Mouse (Mus musculus): Measurements from ENCODE around the gene Gm8765. TPM values are rescaled to one million over a fixed set of nuclear protein-coding genes. Genes with fewer than 3 reads are reported as not detected.
"Not testable (repeated sequence)": the region's sequence is repeated elsewhere in the genome, so short reads cannot be mapped to it uniquely, and the experiment has no call there.

The Gm8765 gene
- polyA plus RNA-seq (2012) = not detected in 2 replicates

DNA sequence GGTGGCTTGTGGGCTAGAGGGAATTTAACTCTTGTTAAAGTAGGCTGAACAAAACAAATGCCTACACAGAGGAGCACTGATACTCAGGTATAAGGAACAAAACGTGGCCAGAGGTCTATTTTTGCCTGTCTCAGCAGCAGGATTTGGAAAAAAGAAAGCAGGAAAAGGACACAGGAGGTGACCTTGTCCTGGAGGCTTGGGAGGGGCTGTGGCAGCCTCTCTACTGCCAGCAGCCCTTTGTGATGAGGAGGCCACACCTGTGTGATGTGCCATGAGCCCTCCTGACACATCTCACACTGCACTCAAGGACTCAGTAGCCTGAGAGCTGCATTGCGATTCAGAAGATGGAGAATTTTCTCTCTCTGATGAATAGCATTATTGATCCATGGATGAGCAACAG, at the start of gene Gm8765:
Gene Gm8765, plus strand, starts transcription at position 301 of the 400 bp plus-strand sequence.
- H3K27me3 ChIP-seq (ENCODE audit: control insufficient read depth); H3K9me3 ChIP-seq (ENCODE audit: control insufficient read depth, low read length); H3K4me1 ChIP-seq (ENCODE audit: control insufficient read depth); H3K4me3 ChIP-seq (replicated peaks); H3K36me3 ChIP-seq (ENCODE audit: control insufficient read depth): not testable (repeated sequence)

DNA sequence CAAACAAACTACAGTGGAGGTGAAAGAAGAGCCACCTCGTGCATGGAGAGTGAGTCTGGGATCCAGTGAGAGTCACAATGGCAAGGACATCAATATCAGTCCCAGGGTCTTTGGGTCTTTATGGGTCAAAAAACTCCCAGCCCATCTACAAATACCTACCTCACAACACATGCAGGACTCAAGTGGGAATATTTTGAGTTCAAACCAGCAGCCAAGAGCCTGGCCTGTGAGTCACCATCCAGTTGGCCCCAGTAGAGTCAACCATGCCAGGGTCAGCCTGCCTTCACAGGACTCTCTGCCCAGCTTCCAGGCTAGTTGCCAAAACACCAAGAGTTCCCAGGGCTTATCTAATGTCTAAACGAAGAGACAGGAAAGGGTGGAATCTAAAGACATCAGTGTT, 49.3 kb upstream of the Gm8765 start:
- H3K36me3 ChIP-seq (ENCODE audit: control insufficient read depth); H3K4me1 ChIP-seq (ENCODE audit: control insufficient read depth); H3K4me3 ChIP-seq (replicated peaks): not testable (repeated sequence)

GRCm38 (mm10) chr13:50750282-50750681, 52.2 kb downstream of the Gm8765 start:
- not testable (repeated sequence) for H3K4me1 ChIP-seq (ENCODE audit: control insufficient read depth); H3K27me3 ChIP-seq (ENCODE audit: control insufficient read depth); H3K4me3 ChIP-seq (replicated peaks); H3K9me3 ChIP-seq (ENCODE audit: control insufficient read depth, low read length); H3K36me3 ChIP-seq (ENCODE audit: control insufficient read depth)

More for the DNA sequence above, 49.3 kb upstream of the Gm8765 start:
- H3K9me3 ChIP-seq (ENCODE audit: control insufficient read depth, low read length); H3K27me3 ChIP-seq (ENCODE audit: control insufficient read depth): not testable (repeated sequence)

GRCm38 (mm10) chr13:50751732-50752131, 53.6 kb downstream of the Gm8765 start:
- Histone ChIP-seq H3K36me3 (ENCODE audit: control insufficient read depth) (no peaks in the 10 kb centered on the region), H3K4me3 (replicated peaks) (no peak overlapping the region), H3K4me1 (ENCODE audit: control insufficient read depth) (no peaks in the 10 kb centered on the region), H3K9me3 (ENCODE audit: control insufficient read depth, low read length) (no peaks in the 10 kb centered on the region; the same call in 1 of the 2 replicates), H3K27me3 (ENCODE audit: control insufficient read depth) (no peaks in the 10 kb centered on the region)
- TF ChIP-seq TAL1 (IDR thresholded peaks at IDR 0.05; ENCODE audit: low read length) = no peak
- TF ChIP-seq GATA1 (IDR thresholded peaks at IDR 0.05; ENCODE audit: low read length) = no peak

DNA sequence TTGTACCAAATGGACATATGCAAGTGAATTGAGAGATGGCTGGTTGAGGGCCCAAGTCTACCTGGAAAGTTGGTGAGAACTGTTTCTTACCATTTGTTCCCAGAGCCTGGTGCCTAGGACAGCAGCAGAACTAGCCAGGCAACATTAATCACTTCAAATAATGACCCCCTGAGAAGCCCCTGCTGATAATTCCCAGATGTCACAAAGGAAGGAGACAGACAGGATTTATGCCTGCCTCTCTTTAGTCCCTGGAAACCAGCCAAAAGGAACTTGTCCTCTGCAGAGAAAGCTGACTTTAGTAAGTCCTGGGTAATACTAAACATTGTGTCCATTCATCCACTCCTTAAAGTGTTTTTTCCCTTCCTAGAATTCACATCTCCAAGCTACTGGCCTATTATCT, 54.8 kb downstream of the Gm8765 start:
- H3K4me1 ChIP-seq (ENCODE audit: control insufficient read depth); H3K36me3 ChIP-seq (ENCODE audit: control insufficient read depth); H3K4me3 ChIP-seq (replicated peaks); H3K9me3 ChIP-seq (ENCODE audit: control insufficient read depth, low read length); H3K27me3 ChIP-seq (ENCODE audit: control insufficient read depth): not testable (repeated sequence)

Other genes with a start within 250 kb of the Gm8765 start
- not detected in 2 replicates for gene Nutm2, start 231.0 kb upstream of the Gm8765 start, polyA plus RNA-seq (2012)
- gene Gm904, start 55.1 kb upstream of the Gm8765 start, polyA plus RNA-seq (2012) = not detected in 2 replicates